Mouse (Mus musculus): ENCODE results near the gene Tpst1. TPM values are rescaled to one million over a fixed set of nuclear protein-coding genes. Genes with fewer than 3 reads are reported as not detected.

Tpst1 gene
- polyA plus RNA-seq, 1 experiment = 2.3 TPM

GRCm38 (mm10) chr5:130101724-130102123 lies 28.6 kb downstream of the Tpst1 start:
- Histone ChIP-seq H3K4me3 (replicated peaks) (no peak overlapping the region), H3K9me3 (ENCODE audit: control insufficient read depth, low read length) (peaks cover 2% of the 10 kb centered on the region; the same call in 1 of the 2 replicates), H3K4me1 (ENCODE audit: control insufficient read depth) (peaks cover 27% of the 10 kb centered on the region), H3K27me3 (ENCODE audit: control insufficient read depth) (no peaks in the 10 kb centered on the region), H3K36me3 (ENCODE audit: control insufficient read depth) (peaks cover 56% of the 10 kb centered on the region)
- TF ChIP-seq GATA1 (IDR thresholded peaks at IDR 0.05; ENCODE audit: low read length) = no peak
- no peak for TF ChIP-seq TAL1 (IDR thresholded peaks at IDR 0.05; ENCODE audit: low read length)

GRCm38 (mm10) chr5:130109348-130109747 lies 36.2 kb downstream of the Tpst1 start:
- H3K27me3 ChIP-seq (ENCODE audit: control insufficient read depth) = no peaks in the 10 kb centered on the region
- TF ChIP-seq TAL1 (IDR thresholded peaks at IDR 0.05; ENCODE audit: low read length) (no peak), GATA1 (IDR thresholded peaks at IDR 0.05; ENCODE audit: low read length) (no peak)
- H3K4me1 ChIP-seq (ENCODE audit: control insufficient read depth) = no peaks in the 10 kb centered on the region
- H3K4me3 ChIP-seq (replicated peaks) = no peak overlapping the region
- H3K36me3 ChIP-seq (ENCODE audit: control insufficient read depth) = peaks cover 50% of the 10 kb centered on the region
- no peaks in the 10 kb centered on the region for H3K9me3 ChIP-seq (ENCODE audit: control insufficient read depth, low read length)

GRCm38 (mm10) chr5:130110632-130111464 lies 37.7 kb downstream of the Tpst1 start:
- Histone ChIP-seq H3K36me3 (ENCODE audit: control insufficient read depth) (peaks cover 52% of the 10 kb centered on the region), H3K9me3 (ENCODE audit: control insufficient read depth, low read length) (no peaks in the 10 kb centered on the region), H3K27me3 (ENCODE audit: control insufficient read depth) (no peaks in the 10 kb centered on the region), H3K4me3 (replicated peaks) (no peak overlapping the region), H3K4me1 (ENCODE audit: control insufficient read depth) (no peaks in the 10 kb centered on the region)
- no peak for TF ChIP-seq TAL1 (IDR thresholded peaks at IDR 0.05; ENCODE audit: low read length)
- TF ChIP-seq GATA1 (IDR thresholded peaks at IDR 0.05; ENCODE audit: low read length) = no peak

- no peaks in the 10 kb centered on the region for H3K27me3 ChIP-seq (ENCODE audit: control insufficient read depth)
- no peak for TF ChIP-seq GATA1 (IDR thresholded peaks at IDR 0.05; ENCODE audit: low read length)
- TF ChIP-seq TAL1 (IDR thresholded peaks at IDR 0.05; ENCODE audit: low read length) = no peak
- no peaks in the 10 kb centered on the region for H3K9me3 ChIP-seq (ENCODE audit: control insufficient read depth, low read length)
- no peak overlapping the region for H3K4me3 ChIP-seq (replicated peaks)
- H3K4me1 ChIP-seq (ENCODE audit: control insufficient read depth) = no peaks in the 10 kb centered on the region
- peaks cover 61% of the 10 kb centered on the region for H3K36me3 ChIP-seq (ENCODE audit: control insufficient read depth)
Observed at GRCm38 (mm10) chr5:130112653-130113052, 39.5 kb downstream of the Tpst1 start.

GRCm38 (mm10) chr5:130116116-130116515 lies 43.0 kb downstream of the Tpst1 start:
- no peaks in the 10 kb centered on the region; the same call in none of the 2 replicates for H3K4me1 ChIP-seq (ENCODE audit: control insufficient read depth)
- H3K4me3 ChIP-seq (replicated peaks) = no peak overlapping the region
- H3K27me3 ChIP-seq (ENCODE audit: control insufficient read depth) = no peaks in the 10 kb centered on the region
- TF ChIP-seq TAL1 (IDR thresholded peaks at IDR 0.05; ENCODE audit: low read length) = no peak
- TF ChIP-seq GATA1 (IDR thresholded peaks at IDR 0.05; ENCODE audit: low read length) = no peak
- no peaks in the 10 kb centered on the region for H3K9me3 ChIP-seq (ENCODE audit: control insufficient read depth, low read length)
- peaks cover 42% of the 10 kb centered on the region for H3K36me3 ChIP-seq (ENCODE audit: control insufficient read depth)

- TF ChIP-seq GATA1 (IDR thresholded peaks at IDR 0.05; ENCODE audit: low read length) (no peak), TAL1 (IDR thresholded peaks at IDR 0.05; ENCODE audit: low read length) (no peak)
- no peaks in the 10 kb centered on the region; the same call in none of the 2 replicates for H3K4me1 ChIP-seq (ENCODE audit: control insufficient read depth)
Observed at GRCm38 (mm10) chr5:130116857-130117256, 43.7 kb downstream of the Tpst1 start.

GRCm38 (mm10) chr5:130117932-130118331 lies 44.8 kb downstream of the Tpst1 start:
- Histone ChIP-seq H3K4me3 (replicated peaks) (no peak overlapping the region), H3K27me3 (ENCODE audit: control insufficient read depth) (no peaks in the 10 kb centered on the region), H3K9me3 (ENCODE audit: control insufficient read depth, low read length) (no peaks in the 10 kb centered on the region), H3K4me1 (ENCODE audit: control insufficient read depth) (no peaks in the 10 kb centered on the region; the same call in none of the 2 replicates), H3K36me3 (ENCODE audit: control insufficient read depth) (peaks cover 46% of the 10 kb centered on the region)
- TF ChIP-seq TAL1 (IDR thresholded peaks at IDR 0.05; ENCODE audit: low read length) = no peak
- TF ChIP-seq GATA1 (IDR thresholded peaks at IDR 0.05; ENCODE audit: low read length) = no peak

More at GRCm38 (mm10) chr5:130116857-130117256, 43.7 kb downstream of the Tpst1 start:
- H3K27me3 ChIP-seq (ENCODE audit: control insufficient read depth) = no peaks in the 10 kb centered on the region
- peaks cover 46% of the 10 kb centered on the region for H3K36me3 ChIP-seq (ENCODE audit: control insufficient read depth)
- no peaks in the 10 kb centered on the region for H3K9me3 ChIP-seq (ENCODE audit: control insufficient read depth, low read length)
- H3K4me3 ChIP-seq (replicated peaks) = no peak overlapping the region

GRCm38 (mm10) chr5:130119236-130119635 lies 46.1 kb downstream of the Tpst1 start:
- TF ChIP-seq TAL1 (IDR thresholded peaks at IDR 0.05; ENCODE audit: low read length) (no peak), GATA1 (IDR thresholded peaks at IDR 0.05; ENCODE audit: low read length) (no peak)
- Histone ChIP-seq H3K4me3 (replicated peaks) (no peak overlapping the region), H3K9me3 (ENCODE audit: control insufficient read depth, low read length) (no peaks in the 10 kb centered on the region), H3K27me3 (ENCODE audit: control insufficient read depth) (no peaks in the 10 kb centered on the region), H3K36me3 (ENCODE audit: control insufficient read depth) (peaks cover 43% of the 10 kb centered on the region), H3K4me1 (ENCODE audit: control insufficient read depth) (no peaks in the 10 kb centered on the region; the same call in none of the 2 replicates)

GRCm38 (mm10) chr5:130120070-130120736 lies 47.1 kb downstream of the Tpst1 start:
- no peak overlapping the region for H3K4me3 ChIP-seq (replicated peaks)
- TF ChIP-seq GATA1 (IDR thresholded peaks at IDR 0.05; ENCODE audit: low read length) (no peak), TAL1 (IDR thresholded peaks at IDR 0.05; ENCODE audit: low read length) (no peak)
- H3K36me3 ChIP-seq (ENCODE audit: control insufficient read depth) = peaks cover 35% of the 10 kb centered on the region
- no peaks in the 10 kb centered on the region for H3K9me3 ChIP-seq (ENCODE audit: control insufficient read depth, low read length)
- no peaks in the 10 kb centered on the region for H3K27me3 ChIP-seq (ENCODE audit: control insufficient read depth)
- H3K4me1 ChIP-seq (ENCODE audit: control insufficient read depth) = no peaks in the 10 kb centered on the region; the same call in none of the 2 replicates

All from erythroblast, embryonic 14.5 days (primary cell).